Mouse (Mus musculus) hindbrain, embryonic 11.5 days (tissue): Measurements from ENCODE around the gene Gm32742. TPM values are rescaled to one million over a fixed set of nuclear protein-coding genes. Genes with fewer than 3 reads are reported as not detected.

ENCODE experiments used
- ATAC-seq: fragments of 200-750 bp; cut with Nextera tagmentation; 2 replicates; pipeline ENCODE4 v1.8.0; 2017; ENCODE audit warnings: mild to moderate bottlenecking, moderate TSS enrichment, moderate library complexity; ENCODE audit not compliant: low FRiP score
- DNase-seq: peaks from one replicate; pipeline ENCODE4 v3.0.0-alpha.2; 2015; ENCODE audit warnings: low spot score
- H3K27ac ChIP-seq: fragments of 300-500 bp; sonication (generic); 2 replicates; pipeline ENCODE4 v1.5.1; 2014; ENCODE audit warnings: mild to moderate bottlenecking, low read depth, low read length
- H3K27me3 ChIP-seq: fragments of 300-500 bp; sonication (generic); 2 replicates; pipeline ENCODE4 v1.6.1; 2014; ENCODE audit warnings: mild to moderate bottlenecking, low read length, moderate library complexity, mixed read lengths; ENCODE audit not compliant: control insufficient read depth, insufficient read depth
- H3K36me3 ChIP-seq: fragments of 300-500 bp; sonication (generic); 2 replicates; pipeline ENCODE4 v1.6.1; 2014; ENCODE audit warnings: mild to moderate bottlenecking, low read length, moderate library complexity, mixed read lengths; ENCODE audit not compliant: control insufficient read depth, insufficient read depth
- H3K4me1 ChIP-seq: fragments of 300-500 bp; sonication (generic); replicated peaks from 2 replicates; pipeline ENCODE4 v1.6.1; 2014; ENCODE audit warnings: low read length, mixed read lengths; ENCODE audit not compliant: control insufficient read depth, insufficient read depth
- H3K4me2 ChIP-seq: fragments of 300-500 bp; sonication (generic); replicated peaks from 2 replicates; pipeline ENCODE4 v1.6.1; 2014; ENCODE audit warnings: mild to moderate bottlenecking, low read depth, low read length
- H3K4me3 ChIP-seq: fragments of 300-500 bp; sonication (generic); 2 replicates; pipeline ENCODE4 v1.5.1; 2014; ENCODE audit warnings: low read depth, low read length
- H3K9ac ChIP-seq: fragments of 300-500 bp; sonication (generic); 2 replicates; pipeline ENCODE4 v1.6.1; 2014; ENCODE audit warnings: low read depth, low read length
- H3K9me3 ChIP-seq: fragments of 300-500 bp; sonication (generic); 2 replicates; pipeline ENCODE4 v1.6.1; 2016; ENCODE audit warnings: low read length; ENCODE audit not compliant: control insufficient read depth
- WGBS: fragments of 180-500 bp; shearing (Covaris S2); extraction: QIAGEN DNeasy Blood & Tissue Kit; methylation state at CpG from one replicate; pipeline ENCODE4 v1.1.7; 2014; 5-methylcytosine and 5-hydroxymethylcytosine counted together
- polyA plus RNA-seq: library from polyadenylated mRNA; unstranded; fragments of >200 nt; fragmentation: Nextera tagmentation; extraction: Ambion mirVana; gene quantifications from 2 replicates; pipeline ENCODE4 v1.2.1, GENCODE M21; 2014

Gene Gm32742
- polyA plus RNA-seq, 1 experiment from 2014 or later = not detected

DNA sequence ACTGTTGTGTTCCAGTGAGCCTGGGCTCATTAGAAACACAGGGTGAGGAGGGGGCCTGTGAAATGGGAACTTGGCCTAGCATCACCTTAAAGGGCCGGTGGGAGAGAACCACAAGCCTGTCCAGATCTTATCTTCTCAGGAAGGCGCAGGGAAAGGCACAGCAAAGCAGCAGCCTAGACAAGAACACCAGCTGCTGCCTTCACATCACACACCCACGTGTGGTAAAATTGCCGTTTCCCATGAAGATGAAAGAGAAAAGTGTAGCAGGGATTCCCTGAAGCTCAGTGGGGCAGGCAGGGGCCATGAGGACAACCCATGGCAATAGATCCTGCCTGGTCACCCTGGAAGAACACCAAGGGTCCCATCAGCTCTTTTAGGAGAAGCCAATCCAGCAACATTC, 20.1 kb upstream of the Gm32742 start:
- H3K4me3 ChIP-seq = no peak overlapping the region
- H3K4me1 ChIP-seq = no peaks in the 10 kb centered on the region
- H3K27me3 ChIP-seq = no peaks in the 10 kb centered on the region
- WGBS = 84% methylated on average over 4 of the region's 4 CpGs
- no peaks in the 10 kb centered on the region for H3K9me3 ChIP-seq
- H3K27ac ChIP-seq = no peak overlapping the region
- no peak for DNase-seq
- no peak for ATAC-seq
- no peaks in the 10 kb centered on the region for H3K36me3 ChIP-seq
- H3K4me2 ChIP-seq = no peak overlapping the region
- no peak overlapping the region for H3K9ac ChIP-seq

DNA sequence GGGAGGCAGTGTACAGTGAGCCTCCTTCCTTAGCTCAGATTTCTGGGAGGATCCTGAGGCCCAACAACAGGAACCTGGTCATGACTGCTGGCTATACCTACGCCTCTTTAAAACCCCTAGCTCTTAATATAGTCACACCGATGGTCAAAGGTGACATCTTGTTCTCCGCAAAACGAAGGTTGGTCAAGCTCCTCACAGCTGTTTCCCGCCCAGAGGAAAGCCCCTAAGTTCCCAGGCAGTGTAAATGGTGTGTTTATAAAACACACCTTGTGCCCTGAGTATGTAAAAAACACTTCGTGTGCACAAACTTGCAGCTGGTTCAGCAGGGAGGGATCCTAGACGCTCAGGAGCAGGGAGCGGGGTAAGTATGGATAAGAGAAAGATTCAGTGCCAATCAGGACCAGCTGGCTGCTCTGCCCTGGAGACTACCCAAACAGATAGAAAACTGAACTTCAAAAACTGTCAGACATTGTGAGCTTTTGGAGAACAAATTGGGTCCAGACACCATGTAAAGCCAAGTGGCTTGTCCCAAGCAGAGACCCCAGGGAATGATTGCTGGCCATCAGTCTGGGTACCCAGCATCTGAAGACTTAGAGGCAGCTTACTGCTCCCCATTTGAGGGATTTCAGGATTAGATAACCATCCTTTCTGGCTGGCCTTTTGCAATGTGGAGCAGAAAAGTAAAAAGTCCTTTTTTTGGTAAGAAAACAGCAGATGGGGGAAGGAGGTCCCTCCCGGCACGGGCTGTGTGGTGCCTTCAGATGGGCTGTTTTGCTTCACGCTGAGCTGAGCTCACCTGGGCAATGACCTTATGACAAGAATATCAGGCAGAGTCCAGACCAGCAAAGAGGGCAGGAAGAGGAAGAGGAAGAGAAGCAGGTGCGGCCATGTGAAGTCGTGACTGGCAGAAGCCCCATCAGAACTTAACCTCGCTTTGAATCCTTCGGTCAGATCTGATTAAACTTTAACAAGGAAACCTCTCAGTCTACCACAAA, 17.7 kb upstream of the Gm32742 start:
- H3K27me3 ChIP-seq = no peaks in the 10 kb centered on the region
- DNase-seq = no peak

DNA sequence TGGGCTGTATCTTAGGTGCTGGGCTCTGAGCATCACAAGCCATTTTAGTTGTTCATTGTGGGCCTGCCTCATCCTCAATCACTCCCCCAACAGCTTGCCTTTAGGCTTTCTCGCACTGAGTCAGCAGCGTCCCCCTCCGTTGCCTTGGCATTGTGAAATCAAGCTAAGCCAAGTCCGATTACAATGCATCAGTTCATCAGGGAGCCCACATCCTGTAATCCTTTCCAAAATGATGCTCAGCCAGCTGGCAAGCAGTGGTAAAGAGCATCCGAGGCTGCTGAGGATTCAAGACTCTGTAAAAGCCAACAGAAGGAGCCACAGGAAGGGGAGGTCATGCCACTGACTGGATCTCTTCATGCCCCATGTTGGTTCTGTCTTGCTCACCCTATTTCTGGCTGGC, 15.3 kb upstream of the Gm32742 start:
- ATAC-seq (no peak), DNase-seq (no peak)
- Histone ChIP-seq H3K4me1 (no peaks in the 10 kb centered on the region), H3K36me3 (no peaks in the 10 kb centered on the region), H3K4me2 (no peak overlapping the region), H3K4me3 (no peak overlapping the region), H3K27me3 (no peaks in the 10 kb centered on the region), H3K9me3 (no peaks in the 10 kb centered on the region), H3K27ac (no peak overlapping the region), H3K9ac (no peak overlapping the region)
- 89% methylated on average over 5 of the region's 5 CpGs for WGBS

More for the DNA sequence above, 17.7 kb upstream of the Gm32742 start:
- no peak for ATAC-seq
- H3K9me3 ChIP-seq = no peaks in the 10 kb centered on the region
- no peak overlapping the region for H3K27ac ChIP-seq
- no peak overlapping the region for H3K4me3 ChIP-seq
- H3K36me3 ChIP-seq = no peaks in the 10 kb centered on the region
- no peaks in the 10 kb centered on the region for H3K4me1 ChIP-seq
- H3K4me2 ChIP-seq = no peak overlapping the region
- WGBS = 86% methylated on average over 15 of the region's 15 CpGs
- no peak overlapping the region for H3K9ac ChIP-seq

DNA sequence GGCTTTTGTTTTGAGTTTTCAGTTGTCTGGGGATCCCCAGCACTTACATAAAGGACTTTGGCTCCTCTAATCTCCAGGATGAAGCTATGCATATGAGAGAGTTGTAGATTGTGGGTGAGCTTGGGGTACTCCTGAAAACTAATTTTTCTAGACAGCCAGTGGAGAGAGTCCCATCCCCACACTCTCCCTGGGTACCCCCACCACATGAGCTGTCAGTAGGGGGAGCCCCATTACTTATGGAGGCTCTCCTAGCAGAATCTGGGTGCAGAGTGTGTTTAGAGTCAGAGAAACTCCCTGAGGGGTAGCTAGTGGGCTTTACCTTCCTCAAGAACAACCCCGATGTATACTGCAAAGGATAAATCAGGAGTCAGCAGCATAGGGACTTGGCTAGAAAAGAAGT, 13.0 kb upstream of the Gm32742 start:
- Histone ChIP-seq H3K27me3 (no peaks in the 10 kb centered on the region), H3K27ac (no peak overlapping the region), H3K9ac (no peak overlapping the region), H3K4me1 (no peaks in the 10 kb centered on the region), H3K9me3 (no peaks in the 10 kb centered on the region), H3K36me3 (no peaks in the 10 kb centered on the region), H3K4me3 (no peak overlapping the region), H3K4me2 (no peak overlapping the region)
- WGBS = 87% methylated on average over 1 of the region's 1 CpGs
- no peak for DNase-seq
- no peak for ATAC-seq

DNA sequence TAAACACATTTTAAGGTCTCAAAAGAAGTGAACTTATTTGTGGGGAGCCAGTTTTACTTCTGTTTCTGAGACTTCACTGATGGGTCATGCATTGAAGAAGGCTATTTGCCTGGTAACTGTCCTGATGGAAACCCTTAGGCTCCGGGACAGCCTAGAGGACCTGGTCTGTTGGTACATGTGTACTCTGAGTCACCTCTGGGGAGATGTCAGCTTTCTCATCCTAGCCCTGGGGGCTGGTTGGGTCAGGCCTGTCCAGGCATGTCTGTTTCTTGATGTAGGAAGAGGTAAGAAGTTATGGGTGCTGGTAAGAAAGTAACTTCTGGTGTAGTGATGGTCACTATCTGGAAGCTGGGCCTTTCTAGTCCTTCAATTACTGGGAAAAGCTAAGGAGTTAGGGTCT, 10.4 kb upstream of the Gm32742 start:
- Histone ChIP-seq H3K4me1 (no peaks in the 10 kb centered on the region), H3K27ac (no peak overlapping the region), H3K9me3 (no peaks in the 10 kb centered on the region), H3K4me3 (no peak overlapping the region), H3K36me3 (no peaks in the 10 kb centered on the region), H3K27me3 (no peaks in the 10 kb centered on the region), H3K9ac (no peak overlapping the region), H3K4me2 (no peak overlapping the region)
- 92% methylated on average over 1 of the region's 1 CpGs for WGBS
- ATAC-seq (no peak), DNase-seq (no peak)

DNA sequence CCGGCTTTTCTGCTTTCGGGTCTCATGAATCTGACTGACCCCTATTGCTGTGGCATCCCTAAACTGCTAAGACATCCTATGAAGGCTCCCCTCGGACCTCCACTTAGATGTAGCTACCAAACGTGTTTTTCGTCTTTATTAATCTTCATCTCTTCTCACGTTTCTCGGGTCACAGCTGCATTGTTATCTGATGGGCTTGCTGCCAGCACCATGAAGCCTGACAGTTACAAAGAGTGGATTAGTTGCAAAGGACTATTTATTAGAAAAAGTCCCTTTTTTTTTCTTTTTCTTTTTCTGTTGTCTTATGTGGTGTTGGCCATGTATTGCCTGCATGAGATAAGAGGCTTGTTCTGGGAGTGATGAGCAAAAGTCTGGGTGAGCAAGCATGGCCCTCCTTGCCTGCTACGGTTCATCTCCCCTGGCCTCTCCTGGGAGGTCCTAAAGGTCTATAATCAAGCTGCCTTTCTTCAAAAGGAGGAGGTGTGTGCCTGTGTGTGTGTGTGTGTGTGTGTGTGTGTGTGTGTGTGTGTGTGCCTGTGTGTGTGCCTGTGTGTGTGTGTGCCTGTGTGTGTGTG, 9.7 kb upstream of the Gm32742 start:
- ATAC-seq = no peak
- Histone ChIP-seq H3K4me3 (no peak overlapping the region), H3K36me3 (no peaks in the 10 kb centered on the region), H3K9me3 (no peaks in the 10 kb centered on the region), H3K4me2 (no peak overlapping the region), H3K9ac (no peak overlapping the region), H3K4me1 (no peaks in the 10 kb centered on the region), H3K27ac (no peak overlapping the region), H3K27me3 (no peaks in the 10 kb centered on the region)
- no peak for DNase-seq
- WGBS = 76% methylated on average over 8 of the region's 8 CpGs

DNA sequence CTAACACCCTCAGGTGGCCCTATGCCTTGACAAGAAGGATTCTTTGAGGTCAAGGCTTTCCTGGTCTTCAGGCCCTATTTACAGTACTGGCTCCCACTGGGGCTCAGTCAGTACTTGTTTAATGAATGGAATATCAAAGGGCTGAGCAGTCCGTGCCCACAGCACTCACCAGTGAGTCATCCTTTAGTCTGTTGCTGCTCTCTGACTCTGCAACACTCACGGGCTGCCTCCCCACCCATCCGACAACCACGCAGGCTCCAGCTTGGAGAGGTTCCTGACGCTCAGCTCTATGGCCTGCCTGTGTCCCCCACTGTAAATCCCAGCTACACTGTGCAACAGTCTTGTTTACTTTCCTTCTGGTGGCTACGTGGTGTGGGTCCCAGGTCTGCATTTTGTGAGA, 5.0 kb upstream of the Gm32742 start:
- 72% methylated on average over 6 of the region's 6 CpGs for WGBS
- Histone ChIP-seq H3K4me1 (no peaks in the 10 kb centered on the region), H3K27me3 (no peaks in the 10 kb centered on the region), H3K9ac (no peak overlapping the region), H3K4me3 (no peak overlapping the region), H3K4me2 (no peak overlapping the region), H3K36me3 (no peaks in the 10 kb centered on the region), H3K27ac (no peak overlapping the region), H3K9me3 (no peaks in the 10 kb centered on the region)
- ATAC-seq = no peak
- no peak for DNase-seq

DNA sequence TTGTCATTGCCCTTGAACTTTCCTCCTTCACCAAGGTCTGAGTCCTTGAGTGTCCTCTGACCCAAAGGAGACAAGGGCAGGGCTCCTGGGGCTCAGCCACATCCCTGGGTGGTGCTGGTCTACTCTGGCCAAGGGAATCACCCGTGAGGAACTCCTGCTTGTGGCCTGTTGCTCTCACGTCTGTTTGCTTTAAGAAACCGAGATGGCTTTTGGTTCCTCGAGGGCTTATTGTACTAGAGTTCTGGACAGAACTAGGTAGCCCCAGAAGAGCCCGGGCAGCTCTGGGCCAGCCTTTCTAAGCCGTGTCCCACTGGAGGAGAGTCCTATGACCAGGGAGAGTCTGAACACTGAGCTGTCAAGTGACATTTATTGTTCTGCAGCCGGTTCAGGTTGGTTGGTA, 3.8 kb upstream of the Gm32742 start:
- H3K4me1 ChIP-seq = no peaks in the 10 kb centered on the region
- ATAC-seq (no peak), DNase-seq (no peak)
- no peak overlapping the region for H3K27ac ChIP-seq
- H3K9me3 ChIP-seq = no peaks in the 10 kb centered on the region
- no peak overlapping the region for H3K4me3 ChIP-seq
- no peak overlapping the region for H3K9ac ChIP-seq
- no peaks in the 10 kb centered on the region for H3K36me3 ChIP-seq
- H3K4me2 ChIP-seq = no peak overlapping the region
- WGBS = 90% methylated on average over 7 of the region's 7 CpGs
- H3K27me3 ChIP-seq = no peaks in the 10 kb centered on the region

DNA sequence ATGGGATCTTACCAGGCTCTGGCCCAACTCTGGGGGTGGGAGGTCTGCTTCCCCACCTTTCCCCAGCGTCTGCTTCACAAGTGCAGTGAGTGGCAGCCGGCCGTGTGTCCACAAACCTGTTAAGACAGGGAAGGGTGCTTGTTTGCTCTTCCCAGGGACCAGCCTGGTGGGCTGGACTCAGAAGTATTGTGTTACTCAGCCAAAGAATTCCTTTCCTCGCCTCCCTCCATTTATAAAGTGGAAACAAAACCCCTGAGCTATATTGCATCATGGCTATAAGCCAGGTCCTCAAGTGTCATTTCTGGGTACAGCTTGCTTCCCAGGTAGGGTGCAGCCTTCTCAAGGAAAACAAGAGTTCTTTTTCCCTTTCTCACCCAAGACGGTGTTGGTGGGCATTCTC, 3.4 kb upstream of the Gm32742 start:
- Histone ChIP-seq H3K4me1 (no peaks in the 10 kb centered on the region), H3K4me2 (no peak overlapping the region), H3K27me3 (no peaks in the 10 kb centered on the region), H3K36me3 (no peaks in the 10 kb centered on the region), H3K27ac (no peak overlapping the region), H3K9me3 (no peaks in the 10 kb centered on the region), H3K4me3 (no peak overlapping the region), H3K9ac (no peak overlapping the region)
- ATAC-seq (no peak), DNase-seq (no peak)
- 80% methylated on average over 5 of the region's 5 CpGs for WGBS
